Mouse (Mus musculus) midbrain, embryonic 11.5 days (tissue): ENCODE data around the gene Fsd2. TPM values are rescaled to one million over a fixed set of nuclear protein-coding genes. Genes with fewer than 3 reads are reported as not detected.
A peak's percentile ranks its signal among the peaks of the same experiment; 100 is the strongest.

Source experiments
- microRNA counts: library from miRNA; unstranded; fragments of <30 nt; microRNA quantifications from one replicate; lab custom pipeline; 2015
- polyA plus RNA-seq: library from polyadenylated mRNA; unstranded; fragments of >200 nt; fragmentation: Nextera tagmentation; extraction: Ambion mirVana; gene quantifications from 2 replicates; pipeline ENCODE4 v1.2.1, GENCODE M21; 2014

The Fsd2 gene
- polyA plus RNA-seq, 1 experiment from 2014 or later: 0.08 TPM

MicroRNA genes within 50 kb of the gene (microRNA counts, 519-probe panel; counts per million panel counts)
- microRNA mmu-miR-1839-3p (lab: Ali Mortazavi, UCI): not detected
- microRNA mmu-miR-1839-5p (lab: Ali Mortazavi, UCI): 3,685 counts per million, percentile 23 among the panel's probes with 10 or more counts

Other genes with a start within 250 kb of the Fsd2 start
- gene Rps17, start 221.7 kb downstream of the Fsd2 start, polyA plus RNA-seq: 1,045 and 1,155 TPM in 2 replicates
- gene Cpeb1, start 111.5 kb downstream of the Fsd2 start, polyA plus RNA-seq: 1.4 and 2.2 TPM in 2 replicates
- gene Ap3b2, start 73.0 kb downstream of the Fsd2 start, polyA plus RNA-seq: 33.4 and 34.4 TPM in 2 replicates
- gene BC048679, start 68.7 kb downstream of the Fsd2 start, polyA plus RNA-seq: not detected in 2 replicates
- gene Whamm, start 4.3 kb upstream of the Fsd2 start, polyA plus RNA-seq: 4.2 and 5.7 TPM in 2 replicates
- 19.6 and 22.4 TPM in 2 replicates for gene Homer2, start 140.6 kb upstream of the Fsd2 start, polyA plus RNA-seq
- 147 and 160 TPM in 2 replicates for gene Ramac, start 196.0 kb upstream of the Fsd2 start, polyA plus RNA-seq
- 46.3 and 51.2 TPM in 2 replicates for gene 3110040N11Rik, start 222.5 kb upstream of the Fsd2 start, polyA plus RNA-seq